Mouse (Mus musculus) hindbrain, embryonic 13.5 days (tissue): ENCODE measurements around the gene Dthd1. TPM values are rescaled to one million over a fixed set of nuclear protein-coding genes. Genes with fewer than 3 reads are reported as not detected.

Experiments
- ATAC-seq: fragments of 200-750 bp; cut with Nextera tagmentation; 2 replicates; pipeline ENCODE4 v1.8.0; 2017; ENCODE audit warnings: moderate TSS enrichment; ENCODE audit not compliant: low FRiP score
- H3K27ac ChIP-seq: fragments of 300-500 bp; sonication (generic); 2 replicates; pipeline ENCODE4 v1.5.1; 2015; ENCODE audit warnings: inconsistent platforms, mild to moderate bottlenecking, moderate library complexity
- H3K27me3 ChIP-seq: fragments of 300-500 bp; sonication (generic); 2 replicates; pipeline ENCODE4 v1.6.1; 2015; ENCODE audit warnings: mild to moderate bottlenecking, inconsistent platforms
- H3K36me3 ChIP-seq: fragments of 300-500 bp; sonication (generic); 2 replicates; pipeline ENCODE4 v1.6.1; 2015; ENCODE audit warnings: mild to moderate bottlenecking, inconsistent platforms
- H3K4me1 ChIP-seq: fragments of 300-500 bp; sonication (generic); replicated peaks from 2 replicates; pipeline ENCODE4 v1.6.1; 2015; ENCODE audit warnings: inconsistent platforms
- H3K4me2 ChIP-seq: fragments of 300-500 bp; sonication (generic); 2 replicates; pipeline ENCODE4 v1.6.1; 2015; ENCODE audit warnings: inconsistent platforms, mild to moderate bottlenecking, moderate library complexity
- H3K4me3 ChIP-seq: fragments of 300-500 bp; sonication (generic); 2 replicates; pipeline ENCODE4 v1.5.1; 2015; ENCODE audit warnings: mild to moderate bottlenecking, inconsistent platforms
- H3K9ac ChIP-seq: fragments of 300-500 bp; sonication (generic); 2 replicates; pipeline ENCODE4 v1.6.1; 2015; ENCODE audit warnings: mild to moderate bottlenecking, inconsistent platforms
- H3K9me3 ChIP-seq: fragments of 300-500 bp; sonication (generic); 2 replicates; pipeline ENCODE4 v1.6.1; 2016; ENCODE audit warnings: inconsistent platforms
- WGBS: fragments of 180-500 bp; shearing (Covaris S2); methylation state at CpG from one replicate; pipeline ENCODE4 v1.1.7; 2015; 5-methylcytosine and 5-hydroxymethylcytosine counted together
- polyA plus RNA-seq: library from polyadenylated mRNA; unstranded; fragments of >200 nt; fragmentation: Nextera tagmentation; extraction: Ambion mirVana; gene quantifications from 2 replicates; pipeline ENCODE4 v1.2.1, GENCODE M21; 2015

Dthd1 gene
- polyA plus RNA-seq, 1 experiment from 2014 or later = not detected

DNA sequence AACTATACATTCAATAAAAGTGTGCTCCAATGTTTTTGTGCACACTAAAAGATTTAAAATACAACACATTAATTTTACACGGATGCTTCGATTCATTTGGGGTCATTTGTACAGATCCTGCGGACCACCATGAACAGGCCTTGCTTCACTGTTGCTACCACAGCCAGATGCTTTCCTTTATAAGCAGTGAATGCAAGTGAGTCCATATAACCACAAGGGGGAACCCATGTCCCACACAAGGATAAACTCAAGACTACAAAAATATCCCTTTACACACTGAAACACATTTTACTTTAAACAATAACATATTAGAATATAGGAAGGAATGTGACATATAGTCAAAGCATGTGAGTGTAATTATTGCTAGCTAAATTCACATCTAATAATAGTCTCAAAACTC is 81.7 kb downstream of the Dthd1 start:
- Histone ChIP-seq H3K4me3 (no peak overlapping the region), H3K9ac (no peak overlapping the region), H3K36me3 (no peaks in the 10 kb centered on the region), H3K27me3 (no peaks in the 10 kb centered on the region), H3K4me2 (no peak overlapping the region), H3K27ac (no peak overlapping the region), H3K9me3 (no peaks in the 10 kb centered on the region), H3K4me1 (no peaks in the 10 kb centered on the region)
- peak; percentile 71; the same call in 1 of the 2 replicates for ATAC-seq
- WGBS = 70% methylated on average over 3 of the region's 3 CpGs

- Histone ChIP-seq H3K4me3 (no peak overlapping the region), H3K9ac (no peak overlapping the region), H3K36me3 (no peaks in the 10 kb centered on the region), H3K9me3 (no peaks in the 10 kb centered on the region), H3K4me1 (no peaks in the 10 kb centered on the region), H3K4me2 (no peak overlapping the region), H3K27ac (no peak overlapping the region), H3K27me3 (no peaks in the 10 kb centered on the region)
- ATAC-seq = no peak
- WGBS = 81% methylated on average over 2 of the region's 2 CpGs
Observed at GRCm38 (mm10) chr5:62906954-62907353, 93.3 kb downstream of the Dthd1 start.

DNA sequence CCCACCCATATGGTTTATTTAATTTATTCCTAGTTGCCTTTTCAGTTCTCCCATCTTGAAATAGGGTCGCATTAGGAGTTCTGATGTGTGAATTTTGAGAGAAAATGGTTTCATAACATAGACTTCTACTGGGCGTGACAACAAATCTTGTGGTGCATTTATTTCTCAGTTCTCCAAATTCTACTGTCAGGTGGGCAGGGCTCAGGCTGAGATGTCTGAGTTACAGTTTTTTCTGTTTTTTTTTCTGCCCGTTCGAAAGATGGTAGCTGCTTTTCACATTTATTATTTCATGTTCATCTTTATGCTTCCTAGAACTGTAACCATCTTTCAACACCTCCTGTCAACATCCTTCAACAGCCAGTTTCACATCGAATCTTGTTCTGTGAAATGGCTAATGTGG is 95.5 kb downstream of the Dthd1 start:
- Histone ChIP-seq H3K4me2 (no peak overlapping the region), H3K4me1 (no peaks in the 10 kb centered on the region), H3K4me3 (no peak overlapping the region), H3K36me3 (no peaks in the 10 kb centered on the region), H3K27me3 (no peaks in the 10 kb centered on the region), H3K27ac (no peak overlapping the region), H3K9ac (no peak overlapping the region), H3K9me3 (no peaks in the 10 kb centered on the region)
- WGBS = 88% methylated on average over 5 of the region's 5 CpGs
- ATAC-seq = no peak

DNA sequence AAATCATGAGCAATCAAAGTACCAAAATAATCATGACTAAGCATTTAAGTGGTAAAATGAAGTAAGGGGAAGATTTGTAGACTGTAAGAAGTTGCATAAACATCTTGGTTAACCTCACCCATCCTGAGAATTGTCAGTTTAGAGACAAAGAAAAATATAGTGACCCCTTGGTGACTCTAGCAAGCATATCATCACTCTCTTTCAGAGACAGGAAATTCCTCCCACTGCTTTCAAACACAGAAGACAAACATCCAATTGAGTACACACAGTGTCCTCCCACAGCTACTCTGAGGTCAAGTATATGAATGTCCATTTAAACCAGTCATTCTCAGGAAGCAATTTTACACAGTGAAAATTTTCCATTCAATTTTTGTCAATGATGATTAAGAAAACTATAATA is 111.0 kb downstream of the Dthd1 start:
- no peak overlapping the region for H3K4me2 ChIP-seq
- no peak overlapping the region for H3K9ac ChIP-seq
- H3K4me3 ChIP-seq = no peak overlapping the region
- H3K27me3 ChIP-seq = no peaks in the 10 kb centered on the region
- no peaks in the 10 kb centered on the region for H3K4me1 ChIP-seq
- no peaks in the 10 kb centered on the region for H3K9me3 ChIP-seq
- no peak overlapping the region for H3K27ac ChIP-seq
- no peaks in the 10 kb centered on the region for H3K36me3 ChIP-seq
- ATAC-seq = no peak

Other genes starting within 250 kb of the Dthd1 start
- gene Arap2, start 47.7 kb upstream of the Dthd1 start, polyA plus RNA-seq = 2.4 and 4.1 TPM in 2 replicates